Mouse (Mus musculus): ENCODE data around the gene Apobec4. TPM values are rescaled to one million over a fixed set of nuclear protein-coding genes. Genes with fewer than 3 reads are reported as not detected.

The Apobec4 gene
- total RNA-seq, 2 experiments from 2014 or later = not detected

DNA sequence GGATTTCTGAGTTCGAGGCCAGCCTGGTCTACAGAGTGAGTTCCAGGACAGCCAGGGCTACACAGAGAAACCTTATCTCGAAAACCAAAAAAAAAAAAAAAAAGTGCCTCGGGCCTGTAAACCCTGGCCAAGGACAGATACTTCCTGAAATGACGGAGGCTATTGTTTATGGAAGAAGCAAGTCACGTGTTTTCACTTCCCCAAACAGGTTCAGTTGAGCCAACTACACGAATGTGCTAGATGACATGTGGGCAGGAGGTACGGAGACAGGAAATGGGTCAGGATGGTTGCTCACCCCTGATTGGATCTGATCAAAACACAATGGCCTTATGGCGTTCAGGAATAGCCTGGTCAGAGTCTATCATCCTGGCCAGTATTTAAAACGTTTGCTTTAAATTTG lies 47.8 kb downstream of the Apobec4 start:
- no peak for DNase-seq
- intact Hi-C loops (cut with DNase I) = no loop called here

DNA sequence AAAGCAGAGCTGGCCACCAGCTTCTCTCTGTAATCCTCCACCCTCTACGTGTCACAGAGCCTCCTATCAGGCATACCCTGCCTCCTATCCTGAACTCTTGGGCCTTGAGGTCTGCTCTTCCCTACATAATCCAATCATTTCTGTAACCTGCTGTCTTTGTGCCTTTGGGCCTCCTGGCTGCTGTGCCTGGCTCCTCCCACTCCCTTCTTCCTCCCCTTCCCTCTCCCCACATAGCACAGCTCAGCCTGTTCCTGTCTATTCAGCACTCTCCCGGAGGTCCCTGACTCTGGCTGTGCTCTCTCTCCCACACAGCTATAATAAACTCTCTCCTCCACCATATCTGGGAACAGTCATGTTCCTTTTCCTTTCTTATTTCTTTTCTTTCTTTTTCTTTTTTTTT lies 49.5 kb downstream of the Apobec4 start, which contains the start of gene Ncf2:
TSS of gene Ncf2 (plus strand) at position 298 of the 400 bp plus-strand sequence.
- intact Hi-C loops (cut with DNase I) = no loop called here
- DNase-seq = no peak

DNA sequence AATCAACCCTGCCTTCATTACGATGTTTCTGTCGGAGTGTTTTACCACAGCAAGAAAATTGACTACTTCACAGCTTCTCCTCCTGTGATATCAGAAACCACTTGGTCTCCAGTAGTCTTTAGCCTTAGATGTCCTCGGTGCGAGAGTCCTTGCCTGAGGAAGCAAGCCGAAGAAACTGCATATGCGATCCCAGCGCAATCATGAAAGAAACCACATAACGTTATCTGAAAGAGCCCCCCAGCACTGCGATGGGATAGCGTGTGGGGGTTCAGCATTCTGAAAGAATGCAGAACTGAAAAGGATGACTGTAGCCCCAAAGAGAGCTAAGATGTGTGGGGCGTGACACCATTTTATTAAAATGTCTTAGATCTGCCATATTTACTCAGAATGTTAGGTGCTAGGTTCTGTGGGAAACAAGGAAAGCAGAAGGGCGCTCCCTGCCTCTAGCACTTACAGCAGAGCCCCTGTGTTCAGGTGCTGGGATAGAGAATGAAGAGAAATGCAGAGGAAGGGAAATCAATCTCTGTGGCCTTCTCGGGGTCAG lies 50.4 kb downstream of the Apobec4 start:
- intact Hi-C loops (cut with DNase I) = no loop called here
- no peak for DNase-seq

DNA sequence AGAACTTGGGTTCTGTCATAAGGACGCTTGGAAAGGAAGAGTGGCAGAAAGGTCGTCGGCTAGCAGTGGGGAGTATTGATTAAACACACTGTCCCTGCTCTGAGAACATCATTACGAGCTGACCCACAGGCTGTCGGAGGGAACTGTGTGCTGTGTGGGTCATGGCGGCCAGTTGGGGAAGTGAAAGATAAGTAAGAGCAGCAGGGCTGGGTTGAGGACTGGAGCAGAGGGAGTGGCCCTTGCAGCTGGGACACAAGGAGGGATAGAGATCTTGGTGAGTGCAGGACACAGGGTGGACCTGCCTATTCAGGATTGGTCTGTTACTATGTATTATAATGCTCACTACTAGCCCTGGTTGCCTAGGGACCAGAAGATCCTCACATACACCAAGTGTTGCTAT lies 54.6 kb downstream of the Apobec4 start:
- intact Hi-C loops (cut with DNase I) = no loop called here
- no peak for DNase-seq

Other genes starting within 250 kb of the Apobec4 start
- 10 to 100 TPM; 10.8 to 10.9 TPM for gene Rgl1, start 15.8 kb downstream of the Apobec4 start, total RNA-seq (2021)
- 10 to 100 TPM; 11.9 to 12.5 TPM for gene Arpc5, start 16.0 kb downstream of the Apobec4 start, total RNA-seq (2021)
- 1 to 10 TPM in 1 of 2 experiments, under 1 TPM in 1; 0.54 to 2.4 TPM for gene Ncf2, start 49.6 kb downstream of the Apobec4 start, total RNA-seq (2021)
- gene Smg7, start 152.1 kb downstream of the Apobec4 start, total RNA-seq (2021) = 10 to 100 TPM; 33.5 to 34.4 TPM
- gene Nmnat2, start 204.4 kb downstream of the Apobec4 start, total RNA-seq (2021) = under 1 TPM; 0.38 to 0.42 TPM